Mouse (Mus musculus) hindbrain, embryonic 14.5 days (tissue): ENCODE results near the gene Rasgef1b. TPM values are rescaled to one million over a fixed set of nuclear protein-coding genes. Genes with fewer than 3 reads are reported as not detected.
A peak's percentile ranks its signal among the peaks of the same experiment; 100 is the strongest.
"Not testable (repeated sequence)": the region's sequence is repeated elsewhere in the genome, so short reads cannot be mapped to it uniquely, and the experiment has no call there.

Source experiments
- ATAC-seq: fragments of 200-750 bp; cut with Nextera tagmentation; 2 replicates; pipeline ENCODE4 v1.8.0; 2017; ENCODE audit warnings: moderate number of reproducible peaks, mild to moderate bottlenecking, moderate TSS enrichment, moderate library complexity; ENCODE audit not compliant: low FRiP score
- DNase-seq: peaks from one replicate; pipeline ENCODE4 v3.0.0-alpha.2; 2015; ENCODE audit warnings: low spot score
- H3K27ac ChIP-seq: fragments of 300-500 bp; sonication (generic); 2 replicates; pipeline ENCODE4 v1.5.1; 2014; ENCODE audit warnings: mild to moderate bottlenecking, moderate library complexity
- H3K27me3 ChIP-seq: fragments of 300-500 bp; sonication (generic); 2 replicates; pipeline ENCODE4 v1.6.1; 2014; ENCODE audit warnings: mild to moderate bottlenecking, low read length, mixed read lengths; ENCODE audit not compliant: control insufficient read depth, insufficient read depth
- H3K36me3 ChIP-seq: fragments of 300-500 bp; sonication (generic); replicated peaks from 2 replicates; pipeline ENCODE4 v1.6.1; 2014; ENCODE audit not compliant: control insufficient read depth, insufficient read depth
- H3K4me1 ChIP-seq: fragments of 300-500 bp; sonication (generic); replicated peaks from 2 replicates; pipeline ENCODE4 v1.6.1; 2014; ENCODE audit warnings: antibody characterized with exemption, low read length, mixed read lengths; ENCODE audit not compliant: control insufficient read depth, insufficient read depth
- H3K4me2 ChIP-seq: fragments of 300-500 bp; sonication (generic); replicated peaks from 2 replicates; pipeline ENCODE4 v1.6.1; 2014; ENCODE audit warnings: mild to moderate bottlenecking, moderate library complexity
- H3K4me3 ChIP-seq: fragments of 300-500 bp; sonication (generic); replicated peaks from 2 replicates; pipeline ENCODE4 v1.5.1; 2014; ENCODE audit warnings: mild to moderate bottlenecking, low read length
- H3K9ac ChIP-seq: fragments of 300-500 bp; sonication (generic); 2 replicates; pipeline ENCODE4 v1.6.1; 2014
- H3K9me3 ChIP-seq: fragments of 300-500 bp; sonication (generic); 2 replicates; pipeline ENCODE4 v1.6.1; 2016; ENCODE audit warnings: low read length; ENCODE audit not compliant: control insufficient read depth
- WGBS: fragments of 180-500 bp; shearing (Covaris S2); extraction: QIAGEN DNeasy Blood & Tissue Kit; methylation state at CpG from one replicate; pipeline ENCODE4 v1.1.7; 2014; 5-methylcytosine and 5-hydroxymethylcytosine counted together
- polyA plus RNA-seq: library from polyadenylated mRNA; unstranded; fragments of >200 nt; fragmentation: Nextera tagmentation; extraction: Ambion mirVana; gene quantifications from 2 replicates; pipeline ENCODE4 v1.2.1, GENCODE M21; 2014

Rasgef1b gene
- polyA plus RNA-seq, 1 experiment from 2014 or later, result 51.5 TPM

- Histone ChIP-seq H3K4me3 (no peak overlapping the region), H3K9me3 (no peaks in the 10 kb centered on the region), H3K27me3 (no peaks in the 10 kb centered on the region), H3K27ac (no peak overlapping the region), H3K36me3 (peaks cover 68% of the 10 kb centered on the region), H3K4me2 (no peak overlapping the region), H3K4me1 (no peaks in the 10 kb centered on the region), H3K9ac (no peak overlapping the region)
- WGBS, result 78% methylated on average over 7 of the region's 7 CpGs
- no peak for DNase-seq
- ATAC-seq, result no peak
Measured at GRCm38 (mm10) chr5:99230476-99230875, 498.4 kb downstream of the Rasgef1b start.

GRCm38 (mm10) chr5:99227361-99227760, 501.5 kb downstream of the Rasgef1b start:
- Histone ChIP-seq H3K36me3 (peaks cover 62% of the 10 kb centered on the region), H3K4me2 (no peak overlapping the region), H3K27me3 (no peaks in the 10 kb centered on the region), H3K9ac (no peak overlapping the region), H3K27ac (no peak overlapping the region), H3K4me3 (no peak overlapping the region), H3K9me3 (no peaks in the 10 kb centered on the region), H3K4me1 (peaks cover 6% of the 10 kb centered on the region; the same call in 1 of the 2 replicates)
- ATAC-seq (no peak), DNase-seq (no peak)
- 66% methylated on average over 4 of the region's 4 CpGs for WGBS

GRCm38 (mm10) chr5:99224571-99225011, 504.3 kb downstream of the Rasgef1b start:
- H3K4me2 ChIP-seq, result no peak overlapping the region
- DNase-seq, result no peak
- H3K9me3 ChIP-seq, result 0 out of 2 replicates have a peak, but pooled peaks cover 4% of the 10 kb centered on the region
- peaks cover 6% of the 10 kb centered on the region; the same call in 1 of the 2 replicates for H3K4me1 ChIP-seq
- ATAC-seq, result no peak
- peaks cover 61% of the 10 kb centered on the region for H3K36me3 ChIP-seq
- 0 out of 2 replicates have a peak overlapping the region, but pooled peaks have one; percentile 10 for H3K9ac ChIP-seq
- no peak overlapping the region for H3K27ac ChIP-seq
- WGBS, result 27% methylated on average over 5 of the region's 5 CpGs
- no peaks in the 10 kb centered on the region for H3K27me3 ChIP-seq
- no peak overlapping the region for H3K4me3 ChIP-seq

GRCm38 (mm10) chr5:99223869-99224498, 504.9 kb downstream of the Rasgef1b start:
- peaks cover 6% of the 10 kb centered on the region; the same call in 1 of the 2 replicates for H3K4me1 ChIP-seq
- no peak overlapping the region for H3K4me3 ChIP-seq
- H3K4me2 ChIP-seq, result no peak overlapping the region
- no peak overlapping the region for H3K27ac ChIP-seq
- peaks cover 61% of the 10 kb centered on the region for H3K36me3 ChIP-seq
- no peaks in the 10 kb centered on the region for H3K27me3 ChIP-seq
- H3K9ac ChIP-seq, result 0 out of 2 replicates have a peak overlapping the region, but pooled peaks have one; percentile 10
- ATAC-seq (no peak), DNase-seq (no peak)
- 0 out of 2 replicates have a peak, but pooled peaks cover 4% of the 10 kb centered on the region for H3K9me3 ChIP-seq
- WGBS, result 56% methylated on average over 15 of the region's 15 CpGs

GRCm38 (mm10) chr5:99218385-99218784, 510.5 kb downstream of the Rasgef1b start:
- no peak overlapping the region for H3K4me3 ChIP-seq
- 56% methylated on average over 5 of the region's 5 CpGs for WGBS
- DNase-seq (no peak), ATAC-seq (no peak)
- no peaks in the 10 kb centered on the region for H3K4me1 ChIP-seq
- H3K9ac ChIP-seq, result no peak overlapping the region
- 0 out of 2 replicates have a peak, but pooled peaks cover 4% of the 10 kb centered on the region for H3K9me3 ChIP-seq
- peaks cover 70% of the 10 kb centered on the region for H3K36me3 ChIP-seq
- no peaks in the 10 kb centered on the region for H3K27me3 ChIP-seq
- no peak overlapping the region for H3K27ac ChIP-seq
- H3K4me2 ChIP-seq, result no peak overlapping the region

GRCm38 (mm10) chr5:99216588-99217152, 512.2 kb downstream of the Rasgef1b start:
- H3K27ac ChIP-seq, ATAC-seq, H3K4me3 ChIP-seq, H3K4me1 ChIP-seq, H3K9ac ChIP-seq, H3K27me3 ChIP-seq, H3K9me3 ChIP-seq, H3K4me2 ChIP-seq, DNase-seq: not testable (repeated sequence)
- peaks cover 53% of the 10 kb centered on the region for H3K36me3 ChIP-seq
- WGBS, result 89% methylated on average over 1 of the region's 1 CpGs

- H3K9me3 ChIP-seq, result no peaks in the 10 kb centered on the region
- no peak for ATAC-seq
- H3K27ac ChIP-seq, result no peak overlapping the region
- peaks cover 41% of the 10 kb centered on the region for H3K36me3 ChIP-seq
- no peak overlapping the region for H3K9ac ChIP-seq
- no peak for DNase-seq
- no peaks in the 10 kb centered on the region for H3K27me3 ChIP-seq
- 57% methylated on average over 7 of the region's 7 CpGs for WGBS
- no peak overlapping the region for H3K4me3 ChIP-seq
- no peak overlapping the region for H3K4me2 ChIP-seq
- no peaks in the 10 kb centered on the region for H3K4me1 ChIP-seq
Measured at GRCm38 (mm10) chr5:99215207-99216157, 513.4 kb downstream of the Rasgef1b start.

GRCm38 (mm10) chr5:99214400-99214799, 514.5 kb downstream of the Rasgef1b start:
- H3K36me3 ChIP-seq, result peaks cover 34% of the 10 kb centered on the region
- no peak overlapping the region for H3K4me3 ChIP-seq
- no peaks in the 10 kb centered on the region for H3K27me3 ChIP-seq
- H3K4me2 ChIP-seq, result no peak overlapping the region
- no peak for ATAC-seq
- no peak overlapping the region for H3K9ac ChIP-seq
- H3K27ac ChIP-seq, result no peak overlapping the region
- DNase-seq, result no peak
- 91% methylated on average over 6 of the region's 6 CpGs for WGBS
- H3K4me1 ChIP-seq, result no peaks in the 10 kb centered on the region
- no peaks in the 10 kb centered on the region for H3K9me3 ChIP-seq

- Histone ChIP-seq H3K9ac (no peak overlapping the region), H3K9me3 (no peaks in the 10 kb centered on the region), H3K4me1 (no peaks in the 10 kb centered on the region), H3K4me2 (no peak overlapping the region), H3K27me3 (no peaks in the 10 kb centered on the region), H3K4me3 (no peak overlapping the region), H3K27ac (no peak overlapping the region), H3K36me3 (peaks cover 22% of the 10 kb centered on the region)
- no peak for ATAC-seq
- 80% methylated on average over 6 of the region's 6 CpGs for WGBS
- DNase-seq, result no peak
Measured at GRCm38 (mm10) chr5:99213211-99213610, 515.7 kb downstream of the Rasgef1b start.
